Mouse (Mus musculus) right cerebral cortex, adult 18-20 months (tissue): ENCODE data around the gene Gadd45b.

ENCODE experiments used
- DNase-seq: peaks from one replicate; pipeline ENCODE4 v3.0.0; 2022; ENCODE audit warnings: mixed read lengths

Gene Gadd45b

GRCm38 (mm10) chr10:80958979-80959637 lies 29.2 kb downstream of the Gadd45b start:
- DNase-seq = no peak

GRCm38 (mm10) chr10:80960551-80961508 lies 31.0 kb downstream of the Gadd45b start:
- no peak for DNase-seq

GRCm38 (mm10) chr10:80962051-80962472 lies 32.2 kb downstream of the Gadd45b start:
- DNase-seq = no peak

GRCm38 (mm10) chr10:80962585-80962984 lies 32.7 kb downstream of the Gadd45b start:
- DNase-seq = no peak

- DNase-seq = no peak
These were observed 33.4 kb downstream of the Gadd45b start for GRCm38 (mm10) chr10:80963031-80963975.

GRCm38 (mm10) chr10:80966296-80966695 lies 36.4 kb downstream of the Gadd45b start:
- DNase-seq = no peak

GRCm38 (mm10) chr10:80967101-80967656 lies 37.3 kb downstream of the Gadd45b start:
- DNase-seq = no peak

GRCm38 (mm10) chr10:80968106-80968505 lies 38.2 kb downstream of the Gadd45b start:
- no peak for DNase-seq

GRCm38 (mm10) chr10:80969298-80969697 lies 39.4 kb downstream of the Gadd45b start:
- DNase-seq = no peak

GRCm38 (mm10) chr10:80970159-80970558 lies 40.3 kb downstream of the Gadd45b start:
- DNase-seq = no peak

- no peak for DNase-seq
These were observed 41.7 kb downstream of the Gadd45b start for GRCm38 (mm10) chr10:80971533-80971932.

- no peak for DNase-seq
These were observed 42.5 kb downstream of the Gadd45b start for GRCm38 (mm10) chr10:80972071-80972987.

GRCm38 (mm10) chr10:80973722-80974121 lies 43.8 kb downstream of the Gadd45b start:
- DNase-seq = no peak

- no peak for DNase-seq
These were observed 45.6 kb downstream of the Gadd45b start for GRCm38 (mm10) chr10:80975478-80975877.

- DNase-seq = no peak
These were observed 51.8 kb downstream of the Gadd45b start for GRCm38 (mm10) chr10:80981564-80982112.
